Mouse (Mus musculus) intestine, embryonic 16.5 days (tissue): Measurements from ENCODE around the gene Pax8. TPM values are rescaled to one million over a fixed set of nuclear protein-coding genes. Genes with fewer than 3 reads are reported as not detected.
A peak's percentile ranks its signal among the peaks of the same experiment; 100 is the strongest.

Experiments
- ATAC-seq: fragments of 200-750 bp; cut with Nextera tagmentation; 2 replicates; pipeline ENCODE4 v1.8.0; 2017; ENCODE audit warnings: moderate TSS enrichment, moderate library complexity
- H3K27ac ChIP-seq: fragments of 300-500 bp; sonication (generic); 2 replicates; pipeline ENCODE4 v1.5.1; 2014; ENCODE audit warnings: mild to moderate bottlenecking, low read length
- H3K27me3 ChIP-seq: fragments of 300-500 bp; sonication (generic); replicated peaks from 2 replicates; pipeline ENCODE4 v1.6.1; 2014; ENCODE audit warnings: low read length, control low read depth, mixed read lengths; ENCODE audit not compliant: control insufficient read depth, insufficient read depth
- H3K36me3 ChIP-seq: fragments of 300-500 bp; sonication (generic); 2 replicates; pipeline ENCODE4 v1.6.1; 2014; ENCODE audit warnings: low read length, control low read depth; ENCODE audit not compliant: control insufficient read depth, insufficient read depth
- H3K4me1 ChIP-seq: fragments of 300-500 bp; sonication (generic); 2 replicates; pipeline ENCODE4 v1.6.1; 2014; ENCODE audit warnings: low read length, control low read depth, mixed read lengths; ENCODE audit not compliant: control insufficient read depth, insufficient read depth
- H3K4me2 ChIP-seq: fragments of 300-500 bp; sonication (generic); 2 replicates; pipeline ENCODE4 v1.6.1; 2014; ENCODE audit warnings: low read depth, low read length, control low read depth
- H3K4me3 ChIP-seq: fragments of 300-500 bp; sonication (generic); 2 replicates; pipeline ENCODE4 v1.5.1; 2014; ENCODE audit warnings: mild to moderate bottlenecking, low read length
- H3K9ac ChIP-seq: fragments of 300-500 bp; sonication (generic); 2 replicates; pipeline ENCODE4 v1.6.1; 2014; ENCODE audit warnings: low read depth, low read length
- H3K9me3 ChIP-seq: fragments of 300-500 bp; sonication (generic); 2 replicates; pipeline ENCODE4 v1.6.1; 2016; ENCODE audit warnings: low read length, control low read depth; ENCODE audit not compliant: control insufficient read depth
- WGBS: fragments of 180-500 bp; shearing (Covaris S2); extraction: QIAGEN DNeasy Blood & Tissue Kit; methylation state at CpG from one replicate; pipeline ENCODE4 v1.1.7; 2014; 5-methylcytosine and 5-hydroxymethylcytosine counted together
- polyA plus RNA-seq: library from polyadenylated mRNA; unstranded; fragments of >200 nt; fragmentation: Nextera tagmentation; extraction: Ambion mirVana; gene quantifications from 2 replicates; pipeline ENCODE4 v1.2.1, GENCODE M21; 2015

Pax8 gene
- polyA plus RNA-seq, 1 experiment from 2014 or later: 0.99 TPM

DNA sequence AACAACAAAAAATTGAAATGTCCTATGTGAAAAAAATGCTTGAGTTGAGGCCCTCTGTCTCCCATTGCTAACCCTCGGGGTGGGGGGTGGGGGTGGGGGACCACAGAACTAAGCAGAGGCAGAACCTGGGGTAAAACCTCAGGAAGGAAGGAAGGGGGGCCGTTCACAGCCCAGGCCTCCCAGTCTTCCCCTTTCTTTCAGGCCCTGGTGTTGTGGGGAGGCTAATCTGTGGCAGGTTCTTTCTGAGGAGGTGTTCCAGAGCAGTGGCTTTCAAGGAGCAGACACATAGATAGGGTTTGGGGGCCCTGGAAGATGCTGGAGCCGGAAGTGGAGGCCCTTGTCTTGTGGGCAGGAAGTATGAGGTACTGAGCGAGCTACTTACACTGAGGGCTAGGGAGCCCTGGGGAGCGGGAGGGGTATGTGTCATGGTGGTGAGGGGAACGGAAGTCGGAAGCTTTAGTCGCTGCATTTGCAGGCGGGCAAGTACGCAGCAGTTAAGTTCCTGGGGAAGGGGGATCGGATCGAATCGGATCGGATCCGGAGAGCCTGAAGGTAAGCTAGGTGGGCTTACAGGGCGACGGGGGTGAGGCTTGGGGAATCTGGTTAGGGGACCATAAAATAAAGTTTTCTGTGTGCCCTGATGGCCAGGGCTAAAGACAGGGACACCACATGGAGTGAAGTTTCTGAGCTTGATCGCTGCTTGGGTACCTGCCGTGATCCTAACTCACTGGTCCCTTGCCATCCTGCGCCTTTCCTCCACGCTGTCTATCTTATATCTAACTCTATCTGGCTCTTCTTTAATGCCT is 89.0 kb downstream of the Pax8 start:
- no peak overlapping the region for H3K4me3 ChIP-seq
- 87% methylated on average over 21 of the region's 21 CpGs for WGBS

DNA sequence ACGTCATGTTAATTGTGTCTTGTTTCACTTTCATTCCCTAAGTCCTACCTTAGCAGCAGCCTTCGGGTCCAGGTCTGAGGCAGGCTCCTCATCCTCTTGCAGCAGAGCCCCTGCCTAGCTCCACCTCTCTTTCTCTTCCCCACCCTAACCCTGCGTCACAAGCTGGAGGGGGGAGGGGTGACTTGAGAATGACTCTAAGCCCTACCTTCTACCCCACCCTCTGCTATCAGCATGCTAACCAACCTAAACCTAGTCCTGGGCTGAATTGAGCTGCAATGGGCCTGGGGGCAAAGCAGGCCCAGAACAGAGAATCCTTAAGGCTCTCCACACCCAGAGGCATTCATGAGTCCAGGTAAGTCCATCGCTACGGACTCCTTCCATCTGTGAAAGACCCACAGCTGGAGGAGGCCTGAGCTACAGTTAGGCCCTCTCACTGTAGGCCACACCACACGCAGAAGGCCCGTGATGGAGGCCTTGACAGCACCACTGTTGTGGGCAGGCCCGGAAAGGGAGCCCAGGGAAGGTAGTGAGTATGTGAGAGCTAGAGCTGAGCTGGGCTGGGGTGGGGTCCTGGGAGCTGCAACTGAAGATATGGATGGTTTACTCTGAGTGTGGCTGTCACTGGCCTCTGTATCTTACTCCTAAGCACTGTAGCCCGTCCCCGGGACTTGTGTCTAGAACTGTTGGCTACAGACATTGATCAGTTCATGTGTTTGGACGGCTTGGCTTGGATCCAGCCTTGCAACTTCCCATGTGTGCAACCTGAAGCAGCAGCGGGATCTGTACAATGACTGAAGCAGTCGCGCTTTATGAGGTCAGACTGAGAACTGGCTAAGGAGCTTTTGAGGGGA is 90.1 kb downstream of the Pax8 start:
- Histone ChIP-seq H3K36me3 (no peaks in the 10 kb centered on the region), H3K4me3 (no peak overlapping the region), H3K9me3 (no peaks in the 10 kb centered on the region), H3K4me1 (peaks cover 8% of the 10 kb centered on the region; the same call in 1 of the 2 replicates), H3K27me3 (no peaks in the 10 kb centered on the region), H3K9ac (0 out of 2 replicates have a peak overlapping the region, but pooled peaks have one; percentile 9), H3K4me2 (peak overlapping the region; percentile 16; the same call in 1 of the 2 replicates), H3K27ac (peak overlapping the region; percentile 33)
- WGBS: 70% methylated on average over 14 of the region's 14 CpGs
- peak; percentile 85 for ATAC-seq

More for the DNA sequence above, 89.0 kb downstream of the Pax8 start:
- ATAC-seq: no peak
- Histone ChIP-seq H3K27ac (no peak overlapping the region), H3K4me2 (no peak overlapping the region), H3K27me3 (no peaks in the 10 kb centered on the region), H3K36me3 (no peaks in the 10 kb centered on the region), H3K4me1 (peaks cover 8% of the 10 kb centered on the region; the same call in 1 of the 2 replicates), H3K9me3 (no peaks in the 10 kb centered on the region), H3K9ac (no peak overlapping the region)

DNA sequence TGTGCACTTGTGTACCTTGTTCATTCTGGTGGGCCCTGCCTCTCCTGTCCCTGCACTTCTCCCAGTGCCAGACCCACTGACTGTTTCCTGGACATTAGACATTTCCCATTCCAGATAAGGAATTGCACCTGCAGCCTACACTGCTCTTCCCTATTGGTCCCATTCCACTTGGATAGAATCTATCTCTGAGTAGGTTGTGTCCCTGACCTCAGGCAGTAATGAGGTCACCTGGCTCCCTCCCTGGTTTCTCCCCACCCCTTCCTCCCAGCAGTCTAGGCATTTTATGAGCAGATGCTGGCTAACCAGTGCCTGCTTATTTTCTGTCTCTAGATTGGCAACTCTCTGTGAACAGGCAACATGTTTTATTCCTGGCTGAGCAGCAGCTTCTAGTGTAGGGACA is 91.0 kb downstream of the Pax8 start:
- H3K9ac ChIP-seq: no peak overlapping the region
- no peaks in the 10 kb centered on the region for H3K27me3 ChIP-seq
- no peaks in the 10 kb centered on the region for H3K36me3 ChIP-seq
- peaks cover 8% of the 10 kb centered on the region; the same call in 1 of the 2 replicates for H3K4me1 ChIP-seq
- H3K27ac ChIP-seq: peak overlapping the region; percentile 33
- no peak overlapping the region for H3K4me3 ChIP-seq
- no peaks in the 10 kb centered on the region for H3K9me3 ChIP-seq
- ATAC-seq: peak; percentile 63
- peak overlapping the region; percentile 16; the same call in 1 of the 2 replicates for H3K4me2 ChIP-seq

DNA sequence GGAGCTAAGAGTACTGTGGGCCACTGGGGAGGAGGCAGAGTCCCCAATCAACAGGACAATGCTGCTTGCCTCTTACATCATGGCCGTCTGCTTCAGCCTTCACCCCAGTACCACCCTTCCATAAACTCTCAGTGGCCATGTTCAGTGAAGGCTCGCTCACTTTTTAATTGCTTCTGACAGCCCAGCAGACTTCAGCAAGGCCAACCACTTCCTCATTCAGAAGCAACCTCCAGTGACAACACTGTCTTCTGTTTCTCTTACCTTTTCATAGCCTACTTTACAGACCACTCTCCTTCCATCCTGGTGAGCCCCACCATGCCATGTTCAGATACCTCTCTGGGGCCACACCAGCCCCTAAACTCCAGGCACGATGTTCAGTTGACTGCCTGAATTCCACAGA is 91.8 kb downstream of the Pax8 start:
- H3K4me3 ChIP-seq: no peak overlapping the region
- no peak overlapping the region for H3K4me2 ChIP-seq
- H3K36me3 ChIP-seq: no peaks in the 10 kb centered on the region
- H3K9me3 ChIP-seq: no peaks in the 10 kb centered on the region
- no peaks in the 10 kb centered on the region for H3K27me3 ChIP-seq
- ATAC-seq: no peak
- no peak overlapping the region; the same call in 1 of the 2 replicates for H3K27ac ChIP-seq
- no peak overlapping the region for H3K9ac ChIP-seq
- 66% methylated on average over 3 of the region's 3 CpGs for WGBS
- peaks cover 8% of the 10 kb centered on the region; the same call in 1 of the 2 replicates for H3K4me1 ChIP-seq

DNA sequence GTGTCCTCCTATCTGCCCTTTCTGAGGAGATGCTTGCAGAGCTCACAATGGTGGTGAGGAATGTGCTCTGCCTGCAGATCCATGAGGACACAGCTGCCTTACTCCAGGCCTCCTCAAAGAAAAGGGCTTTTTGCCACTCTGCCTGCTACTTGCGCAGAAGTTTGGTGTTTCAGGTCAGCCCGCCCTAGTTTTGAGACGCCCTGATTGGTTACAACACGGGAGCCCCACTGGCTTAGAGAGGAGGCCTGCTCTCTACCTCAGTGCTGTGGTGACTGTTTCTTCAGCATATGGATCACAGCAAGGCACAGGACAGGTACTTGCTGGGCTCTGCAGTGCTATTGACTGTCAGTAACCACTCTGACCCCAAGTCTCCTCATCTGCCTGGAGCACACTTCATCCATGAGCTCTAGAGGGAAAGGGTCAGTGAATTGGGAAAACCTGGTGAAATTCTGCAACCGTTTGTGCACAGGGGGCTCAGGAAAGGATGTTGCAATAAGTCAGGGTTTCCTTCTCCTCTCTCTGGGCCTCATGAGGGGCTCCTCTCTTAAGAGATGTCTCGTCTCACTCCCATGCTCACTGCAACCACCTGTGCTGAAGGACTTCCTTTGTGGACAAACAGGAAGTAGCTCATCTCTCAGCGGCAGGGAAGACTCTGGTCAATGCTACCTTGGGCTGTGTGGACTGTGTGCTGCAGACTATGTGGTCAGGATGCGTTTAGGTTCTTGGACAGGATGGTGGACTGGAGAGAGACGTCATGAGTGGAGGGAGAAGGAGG is 92.8 kb downstream of the Pax8 start:
- Histone ChIP-seq H3K36me3 (no peaks in the 10 kb centered on the region), H3K4me1 (peaks cover 8% of the 10 kb centered on the region; the same call in 1 of the 2 replicates), H3K27ac (no peak overlapping the region), H3K4me3 (no peak overlapping the region), H3K9ac (no peak overlapping the region), H3K27me3 (no peaks in the 10 kb centered on the region), H3K4me2 (no peak overlapping the region), H3K9me3 (no peaks in the 10 kb centered on the region)
- 69% methylated on average over 9 of the region's 9 CpGs for WGBS
- ATAC-seq: no peak

DNA sequence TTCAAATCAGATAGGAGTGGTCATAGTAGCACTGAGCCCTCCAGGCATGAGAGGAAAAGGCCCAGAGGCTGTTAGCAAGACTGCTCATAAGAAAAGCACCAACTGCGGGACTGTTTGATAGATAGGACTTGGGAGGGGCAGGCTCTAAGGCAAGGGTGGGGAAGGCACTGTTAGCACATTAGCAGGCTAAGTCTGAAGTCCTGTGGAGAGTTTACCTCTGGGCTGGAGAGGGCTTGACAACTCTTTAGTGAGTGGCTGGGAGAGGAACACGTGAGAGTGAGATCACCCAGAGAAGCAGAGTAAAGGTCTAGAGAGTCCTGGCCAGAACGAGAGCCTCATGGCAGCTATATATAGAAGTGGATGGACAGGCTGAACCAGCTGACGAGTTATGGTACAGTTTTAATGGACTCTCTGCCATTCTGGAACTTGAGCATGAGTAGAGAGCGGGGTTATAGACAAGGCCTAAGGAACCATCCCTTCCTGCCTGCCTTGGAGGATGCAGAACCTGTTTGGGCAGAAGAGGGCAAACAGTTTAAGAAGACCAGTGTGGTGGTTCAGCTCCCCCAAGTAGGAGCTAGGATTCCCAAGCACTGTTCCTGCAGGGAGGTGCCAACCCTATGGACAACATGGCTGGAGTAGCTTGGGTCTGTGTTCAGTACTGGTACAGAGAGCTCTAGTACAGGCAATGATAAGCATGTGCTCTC is 96.5 kb downstream of the Pax8 start:
- peak overlapping the region; percentile 76 for H3K27ac ChIP-seq
- 62% methylated on average over 5 of the region's 5 CpGs for whole genome bisulfite sequencing
- H3K4me2 ChIP-seq: 0 out of 2 replicates have a peak overlapping the region, but pooled peaks have one; percentile 6

More for the DNA sequence above, 96.5 kb downstream of the Pax8 start:
- Histone ChIP-seq H3K27me3 (no peaks in the 10 kb centered on the region), H3K9me3 (no peaks in the 10 kb centered on the region), H3K9ac (no peak overlapping the region), H3K4me3 (no peak overlapping the region), H3K36me3 (no peaks in the 10 kb centered on the region), H3K4me1 (no peaks in the 10 kb centered on the region)
- ATAC-seq: peak; percentile 99

Other genes starting within 250 kb of the Pax8 start
- gene Il1f5, start 198.6 kb downstream of the Pax8 start, polyA plus RNA-seq: not detected in 2 replicates
- gene Il1f10, start 184.4 kb downstream of the Pax8 start, polyA plus RNA-seq: not detected in 2 replicates
- gene Il1rn, start 138.7 kb downstream of the Pax8 start, polyA plus RNA-seq: 0.80 and 1.2 TPM in 2 replicates
- gene Psd4, start 108.0 kb downstream of the Pax8 start, polyA plus RNA-seq: 6.1 and 7.2 TPM in 2 replicates